Mouse (Mus musculus) cerebellum, postnatal 4 days (tissue): Measurements from ENCODE around the gene Tcf12.

Experiments
- DNase-seq, 2 experiments: peaks; one replicate each; pipeline ENCODE4 v3.0.0; 2022; ENCODE audit warnings: low spot score in 2 of 2, mixed read lengths in 1 of 2

Tcf12 gene

GRCm38 (mm10) chr9:72088893-72089611, 22.6 kb downstream of the Tcf12 start:
- no peak for DNase-seq

- DNase-seq = no peak
These were observed 26.7 kb downstream of the Tcf12 start for GRCm38 (mm10) chr9:72085017-72085416.

GRCm38 (mm10) chr9:72084131-72084530, 27.5 kb downstream of the Tcf12 start:
- no peak for DNase-seq

- no peak for DNase-seq
These were observed 35.5 kb downstream of the Tcf12 start for GRCm38 (mm10) chr9:72076158-72076557.

- no peak for DNase-seq
These were observed 45.5 kb downstream of the Tcf12 start for GRCm38 (mm10) chr9:72066151-72066550.

- no peak for DNase-seq
These were observed 58.5 kb downstream of the Tcf12 start for GRCm38 (mm10) chr9:72053144-72053543.

- DNase-seq = no peak
These were observed 71.5 kb downstream of the Tcf12 start for GRCm38 (mm10) chr9:72040156-72040555.

- no peak for DNase-seq
These were observed 72.3 kb downstream of the Tcf12 start for GRCm38 (mm10) chr9:72039369-72039768.

GRCm38 (mm10) chr9:72037059-72037516, 74.6 kb downstream of the Tcf12 start:
- DNase-seq = no peak

GRCm38 (mm10) chr9:72036257-72036656, 75.4 kb downstream of the Tcf12 start:
- no peak for DNase-seq

GRCm38 (mm10) chr9:72033271-72033670, 78.4 kb downstream of the Tcf12 start:
- DNase-seq = no peak

- DNase-seq = no peak
These were observed 81.4 kb downstream of the Tcf12 start for GRCm38 (mm10) chr9:72030274-72030673.

GRCm38 (mm10) chr9:72029601-72030000, 82.1 kb downstream of the Tcf12 start:
- no peak for DNase-seq

GRCm38 (mm10) chr9:72023274-72023673, 88.4 kb downstream of the Tcf12 start:
- DNase-seq = no peak

GRCm38 (mm10) chr9:72021512-72021911, 90.2 kb downstream of the Tcf12 start:
- no peak for DNase-seq

GRCm38 (mm10) chr9:72016021-72016420, 95.7 kb downstream of the Tcf12 start:
- DNase-seq = no peak

GRCm38 (mm10) chr9:72014585-72015381, 96.9 kb downstream of the Tcf12 start:
- no peak for DNase-seq

- DNase-seq = no peak
These were observed 98.1 kb downstream of the Tcf12 start for GRCm38 (mm10) chr9:72013541-72013940.

- no peak for DNase-seq
These were observed 103.0 kb downstream of the Tcf12 start for GRCm38 (mm10) chr9:72008634-72009033.

- no peak for DNase-seq
These were observed 120.5 kb downstream of the Tcf12 start for GRCm38 (mm10) chr9:71991147-71991546.

- no peak for DNase-seq
These were observed 121.3 kb downstream of the Tcf12 start for GRCm38 (mm10) chr9:71990376-71990775.

GRCm38 (mm10) chr9:71989663-71990062, 122.0 kb downstream of the Tcf12 start:
- DNase-seq = no peak

- DNase-seq = no peak
These were observed 125.0 kb downstream of the Tcf12 start for GRCm38 (mm10) chr9:71986716-71987115.
